Mouse (Mus musculus) liver, embryonic 14.5 days (tissue): ENCODE data around the gene Ldb1.
"Not testable (repeated sequence)": the region's sequence is repeated elsewhere in the genome, so short reads cannot be mapped to it uniquely, and the experiment has no call there.

Experiments used
- CTCF ChIP-seq: IDR thresholded peaks from 2 replicates; pipeline ENCODE4 v1.5.1; 2016; ENCODE audit warnings: antibody characterized with exemption, low read depth, control low read depth
- EP300 ChIP-seq: IDR thresholded peaks from 2 replicates; pipeline ENCODE4 v1.6.1; 2016; ENCODE audit warnings: antibody characterized with exemption, low read depth

GRCm38 (mm10) chr19:45993441-45993840 is 51.6 kb downstream of the Ldb1 start:
- TF ChIP-seq CTCF, EP300: not testable (repeated sequence)
